Comparison of ENCODE assay signal across 7 mouse cellular contexts in the genomic region with DNA sequence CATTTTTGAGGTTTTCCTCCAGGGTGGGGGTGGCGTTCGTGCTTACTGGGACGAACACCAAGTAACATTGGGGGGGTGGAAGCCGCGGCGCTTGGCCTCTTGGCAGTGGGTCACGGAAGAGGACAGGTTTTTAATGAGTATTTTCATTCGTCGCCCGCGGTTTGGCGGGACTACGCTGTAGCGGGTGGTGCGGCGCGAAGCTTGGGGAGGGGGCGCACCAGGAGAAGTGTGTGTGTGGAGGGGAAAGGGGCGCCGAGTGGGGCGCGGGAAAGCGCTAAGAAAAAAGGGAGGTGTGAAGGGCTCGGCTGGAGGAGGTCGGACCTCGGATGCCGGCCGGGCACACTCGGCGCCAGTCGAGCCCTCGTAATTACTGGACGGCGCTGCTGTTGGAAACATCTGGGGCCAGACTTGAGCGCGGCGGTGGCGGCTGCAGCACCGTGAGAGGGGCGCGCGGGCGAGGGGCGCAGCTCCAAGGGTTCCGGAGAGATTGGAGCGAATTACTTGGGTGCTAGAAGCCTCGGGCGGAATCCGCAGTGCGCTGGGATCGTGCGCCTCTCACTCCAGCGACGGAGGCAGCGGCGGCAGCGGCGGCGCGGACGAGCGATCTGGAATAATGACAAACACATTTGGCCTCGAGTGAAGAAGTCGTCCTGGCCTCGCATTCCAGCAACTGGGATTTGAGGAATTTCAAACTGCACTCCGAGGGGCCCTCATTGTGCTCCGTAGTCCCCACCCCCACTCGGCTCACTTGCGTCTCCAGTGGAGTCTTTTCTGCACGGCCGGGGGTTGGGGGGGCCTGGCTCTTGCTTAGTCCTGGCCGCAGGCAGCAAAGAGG. TPM values are rescaled to one million over a fixed set of nuclear protein-coding genes. Genes with fewer than 3 reads are reported as not detected.
DNase-seq lines count a peak whose midpoint lies in the region; ATAC-seq lines count a peak whose summit lies in the region.

No protein-coding gene starts in this region.

- H3K4me3 ChIP-seq in hindbrain, embryonic 16.5 days (ENCODE audit: low read length), result peak overlapping the region; percentile 34
- H3K4me3 ChIP-seq in liver, embryonic 15.5 days (replicated peaks), result peak overlapping the region; percentile 33
- H3K4me3 ChIP-seq in stomach, embryonic 14.5 days (ENCODE audit: low read depth, low read length), result peak overlapping the region; percentile 63

- peaks cover 18% of the 10 kb centered on the region for H3K27me3 ChIP-seq in hindbrain, embryonic 16.5 days (replicated peaks; ENCODE audit: control insufficient read depth, insufficient read depth, low read length)
- H3K27me3 ChIP-seq in liver, embryonic 15.5 days, result peaks cover 92% of the 10 kb centered on the region
- H3K27me3 ChIP-seq in stomach, embryonic 14.5 days (ENCODE audit: control insufficient read depth, insufficient read depth, low read length), result no peaks in the 10 kb centered on the region

- peak overlapping the region; percentile 23 for H3K4me2 ChIP-seq in hindbrain, embryonic 16.5 days (ENCODE audit: low read length)
- peak overlapping the region; percentile 50; the same call in 1 of the 2 replicates for H3K4me2 ChIP-seq in liver, embryonic 15.5 days
- H3K4me2 ChIP-seq in stomach, embryonic 14.5 days (replicated peaks; ENCODE audit: low read depth, low read length), result peak overlapping the region; percentile 88

- WGBS in hindbrain, embryonic 16.5 days, result under 1% methylated on average over 72 of the region's 72 CpGs
- WGBS in liver, embryonic 15.5 days (ENCODE audit: insufficient replicate concordance), result 1% methylated on average over 72 of the region's 72 CpGs
- under 1% methylated on average over 72 of the region's 72 CpGs for WGBS in stomach, embryonic 14.5 days

- peaks cover 31% of the 10 kb centered on the region for H3K4me1 ChIP-seq in hindbrain, embryonic 16.5 days (ENCODE audit: control insufficient read depth, insufficient read depth, low read depth, low read length)
- peaks cover 19% of the 10 kb centered on the region for H3K4me1 ChIP-seq in liver, embryonic 15.5 days (replicated peaks)
- peaks cover 19% of the 10 kb centered on the region for H3K4me1 ChIP-seq in stomach, embryonic 14.5 days (ENCODE audit: control insufficient read depth, insufficient read depth, low read length)

- peak; percentile 70 for DNase-seq in ES-CJ7 (ENCODE audit: low read depth, low spot score)
- peak; percentile 60 for DNase-seq in adipocyte (ENCODE audit: low spot score)
- DNase-seq in forelimb bud, embryonic 11.5 days (ENCODE audit: low read depth, low spot score), result peak; percentile 89
- DNase-seq in thymus, adult 18-20 months, result no peak

- no peak for ATAC-seq in hindbrain, embryonic 16.5 days
- ATAC-seq in liver, embryonic 15.5 days (ENCODE audit: insufficient read depth), result no peak
- ATAC-seq in stomach, embryonic 14.5 days (ENCODE audit: insufficient number of reproducible peaks, insufficient read depth, low FRiP score, low read depth), result no peak

- peak overlapping the region; percentile 52 for H3K9ac ChIP-seq in hindbrain, embryonic 16.5 days (ENCODE audit: low read depth, low read length)
- no peak overlapping the region for H3K9ac ChIP-seq in liver, embryonic 15.5 days
- peak overlapping the region; percentile 86 for H3K9ac ChIP-seq in stomach, embryonic 14.5 days (replicated peaks; ENCODE audit: low read depth, low read length)

- no peaks in the 10 kb centered on the region for H3K9me3 ChIP-seq in hindbrain, embryonic 16.5 days (ENCODE audit: control insufficient read depth, low read length)
- no peaks in the 10 kb centered on the region for H3K9me3 ChIP-seq in liver, embryonic 15.5 days (replicated peaks)
- H3K9me3 ChIP-seq in stomach, embryonic 14.5 days (ENCODE audit: control insufficient read depth, low read depth, low read length), result no peaks in the 10 kb centered on the region

- H3K36me3 ChIP-seq in hindbrain, embryonic 16.5 days (ENCODE audit: control insufficient read depth, insufficient read depth, low read length), result no peaks in the 10 kb centered on the region
- no peaks in the 10 kb centered on the region for H3K36me3 ChIP-seq in liver, embryonic 15.5 days (replicated peaks)
- H3K36me3 ChIP-seq in stomach, embryonic 14.5 days (ENCODE audit: control insufficient read depth, insufficient read depth, low read length), result no peaks in the 10 kb centered on the region

- H3K27ac ChIP-seq in hindbrain, embryonic 16.5 days (ENCODE audit: low read depth, low read length), result no peak overlapping the region
- H3K27ac ChIP-seq in liver, embryonic 15.5 days (replicated peaks), result no peak overlapping the region
- peak overlapping the region; percentile 97 for H3K27ac ChIP-seq in stomach, embryonic 14.5 days (ENCODE audit: low read length)

RNA-seq across cellular contexts. Expression of gene Pdgfra, which starts 0.9 kb away (rescaled TPM):
- polyA plus RNA-seq in hindbrain, embryonic 16.5 days (2015; fragmentation: Nextera tagmentation; extraction: Ambion mirVana), result 20.8 and 22.1 TPM in 2 replicates
- polyA plus RNA-seq in liver, embryonic 15.5 days (2015; fragmentation: Nextera tagmentation; extraction: Ambion mirVana), result 1.3 and 1.7 TPM in 2 replicates
- 56.3 and 57.7 TPM in 2 replicates for polyA plus RNA-seq in stomach, embryonic 14.5 days (2014; fragmentation: Nextera tagmentation; extraction: Ambion mirVana)

Comparison
In these comparisons a context has a peak if more than half of its experiments do, and no peak if none do; other contexts are left out.
1. DNase-seq: peak in ES-CJ7 (single experiment), adipocyte (single experiment) and forelimb bud, embryonic 11.5 days (single experiment); none in thymus, adult 18-20 months (0 of 2).
2. H3K4me2 ChIP-seq: peak in every context shown above with its lines; median percentile 88 in stomach, embryonic 14.5 days; 50 in liver, embryonic 15.5 days; 23 in hindbrain, embryonic 16.5 days.
3. Peak in every context shown above with its lines, with median percentiles within 50 percentile points of each other: H3K4me3 ChIP-seq.